In the genomic region with DNA sequence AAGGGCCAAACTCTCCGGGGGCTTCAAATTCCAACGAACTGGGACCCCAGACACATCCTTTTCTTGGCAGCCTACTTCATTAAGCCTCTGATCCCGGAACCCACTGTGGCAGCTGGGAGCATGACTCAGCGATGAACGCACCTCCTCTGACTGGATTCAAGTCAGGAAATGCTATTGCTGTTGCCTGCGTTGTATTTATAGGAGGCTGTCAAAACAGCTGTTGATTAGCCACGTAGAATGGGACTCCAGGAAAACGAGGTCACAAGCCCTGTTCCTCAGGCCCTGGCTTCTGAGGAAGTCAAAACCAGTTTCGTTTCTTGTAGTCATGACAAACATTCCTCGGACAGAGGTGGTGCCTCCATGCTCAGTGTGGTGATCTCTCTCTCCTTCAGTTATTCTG, we compare ENCODE assay signal across 8 mouse cellular contexts.
DNase-seq lines count a peak whose midpoint lies in the region; ATAC-seq and TF ChIP-seq lines count a peak whose summit lies in the region.

No protein-coding gene starts in this region.

- TF ChIP-seq POLR2A in limb, embryonic 14.5 days (IDR thresholded peaks at IDR 0.05; ENCODE audit: borderline replicate concordance, extremely low read depth, insufficient read depth, insufficient read length), result no peak

- WGBS in kidney, embryonic 15.5 days, result 38% methylated on average over 10 of the region's 10 CpGs
- WGBS in limb, embryonic 14.5 days, result 29% methylated on average over 10 of the region's 10 CpGs
- 33% methylated on average over 10 of the region's 10 CpGs for WGBS in stomach, embryonic 16.5 days
- WGBS in midbrain, embryonic 15.5 days, result 58% methylated on average over 10 of the region's 10 CpGs

- ATAC-seq in kidney, embryonic 15.5 days (replicated peaks; ENCODE audit: low FRiP score), result no peak
- no peak for ATAC-seq in limb, embryonic 14.5 days (ENCODE audit: low FRiP score, low read depth)
- no peak for ATAC-seq in stomach, embryonic 16.5 days (ENCODE audit: insufficient read depth, low FRiP score)
- no peak for ATAC-seq in inflammation-experienced regulatory T-cells, adult 6 months
- no peak for ATAC-seq in midbrain, embryonic 15.5 days (replicated peaks)

- no peaks in the 10 kb centered on the region for H3K36me3 ChIP-seq in kidney, embryonic 15.5 days
- H3K36me3 ChIP-seq in limb, embryonic 14.5 days (ENCODE audit: control insufficient read depth, insufficient read depth, low read length), result no peaks in the 10 kb centered on the region
- no peaks in the 10 kb centered on the region for H3K36me3 ChIP-seq in stomach, embryonic 16.5 days (ENCODE audit: control insufficient read depth, insufficient read depth, low read length)
- H3K36me3 ChIP-seq in midbrain, embryonic 15.5 days (replicated peaks), result no peaks in the 10 kb centered on the region

- no peak overlapping the region for H3K4me2 ChIP-seq in kidney, embryonic 15.5 days
- H3K4me2 ChIP-seq in limb, embryonic 14.5 days (replicated peaks; ENCODE audit: low read depth, low read length, severe bottlenecking), result no peak overlapping the region
- H3K4me2 ChIP-seq in stomach, embryonic 16.5 days (ENCODE audit: low read depth, low read length), result peak overlapping the region; percentile 14; the same call in 1 of the 2 replicates
- H3K4me2 ChIP-seq in midbrain, embryonic 15.5 days, result no peak overlapping the region

- H3K4me1 ChIP-seq in kidney, embryonic 15.5 days, result peaks cover 7% of the 10 kb centered on the region; the same call in 1 of the 2 replicates
- no peaks in the 10 kb centered on the region for H3K4me1 ChIP-seq in limb, embryonic 14.5 days (ENCODE audit: control insufficient read depth, insufficient read depth, low read length)
- peaks cover 5% of the 10 kb centered on the region for H3K4me1 ChIP-seq in stomach, embryonic 16.5 days (ENCODE audit: control insufficient read depth, insufficient read depth, low read length)
- H3K4me1 ChIP-seq in midbrain, embryonic 15.5 days, result peaks cover 6% of the 10 kb centered on the region

- H3K27ac ChIP-seq in kidney, embryonic 15.5 days, result no peak overlapping the region
- H3K27ac ChIP-seq in limb, embryonic 14.5 days (replicated peaks; ENCODE audit: low read depth, low read length), result no peak overlapping the region
- H3K27ac ChIP-seq in stomach, embryonic 16.5 days (ENCODE audit: low read length), result no peak overlapping the region
- no peak overlapping the region for H3K27ac ChIP-seq in midbrain, embryonic 15.5 days

- peak; percentile 26 for DNase-seq in kidney, adult 11 months
- DNase-seq in adipocyte (ENCODE audit: low spot score), result peak; percentile 29
- peak; percentile 63 to 68 for DNase-seq in heart, adult 9 months (ENCODE audit: low spot score in 2 of 2)
- peak; percentile 45 for DNase-seq in limb, embryonic 14.5 days (ENCODE audit: low spot score)

- no peaks in the 10 kb centered on the region for H3K27me3 ChIP-seq in kidney, embryonic 15.5 days
- no peaks in the 10 kb centered on the region for H3K27me3 ChIP-seq in limb, embryonic 14.5 days (ENCODE audit: control insufficient read depth, insufficient read depth, low read length)
- no peaks in the 10 kb centered on the region for H3K27me3 ChIP-seq in stomach, embryonic 16.5 days (ENCODE audit: control insufficient read depth, insufficient read depth, low read length)
- no peaks in the 10 kb centered on the region for H3K27me3 ChIP-seq in midbrain, embryonic 15.5 days (replicated peaks)

- H3K9me3 ChIP-seq in kidney, embryonic 15.5 days (replicated peaks), result no peaks in the 10 kb centered on the region
- H3K9me3 ChIP-seq in limb, embryonic 14.5 days (ENCODE audit: control insufficient read depth, low read length), result no peaks in the 10 kb centered on the region
- no peaks in the 10 kb centered on the region for H3K9me3 ChIP-seq in stomach, embryonic 16.5 days (replicated peaks; ENCODE audit: control insufficient read depth, low read length)
- H3K9me3 ChIP-seq in midbrain, embryonic 15.5 days, result no peaks in the 10 kb centered on the region

- H3K4me3 ChIP-seq in kidney, embryonic 15.5 days (replicated peaks), result no peak overlapping the region
- no peak overlapping the region for H3K4me3 ChIP-seq in limb, embryonic 14.5 days (replicated peaks; ENCODE audit: low read length)
- no peak overlapping the region for H3K4me3 ChIP-seq in stomach, embryonic 16.5 days (replicated peaks; ENCODE audit: low read length)
- no peak overlapping the region for H3K4me3 ChIP-seq in midbrain, embryonic 15.5 days

- no peak overlapping the region for H3K9ac ChIP-seq in kidney, embryonic 15.5 days
- no peak overlapping the region for H3K9ac ChIP-seq in limb, embryonic 14.5 days (ENCODE audit: low read depth, low read length, severe bottlenecking)
- no peak overlapping the region for H3K9ac ChIP-seq in stomach, embryonic 16.5 days (ENCODE audit: low read length)
- H3K9ac ChIP-seq in midbrain, embryonic 15.5 days, result no peak overlapping the region
